Mouse (Mus musculus): ENCODE measurements at regions not wholly inside any gene's neighbourhood (a gene's known extent, or its start where the extent isn't known, plus 50 kb on each side); places are given as distances from the start of the nearest gene placed in this dataset.

GRCm38 (mm10) chr1:166837299-166837698 lies 155.7 kb upstream of the Fmo9 start:
- TF ChIP-seq CTCF (IDR thresholded peaks at IDR 0.05; ENCODE audit: borderline replicate concordance, extremely low read depth, insufficient read depth, insufficient read length) (no peak), POLR2A (IDR thresholded peaks at IDR 0.05; ENCODE audit: borderline replicate concordance, extremely low read depth, insufficient read depth, insufficient read length, poor library complexity, severe bottlenecking) (no peak)
